Mouse (Mus musculus) forelimb bud, embryonic 11.5 days (tissue): Measurements from ENCODE around the gene Snrpa1.
A peak's percentile ranks its signal among the peaks of the same experiment; 100 is the strongest.

Experiments used
- DNase-seq: peaks from one replicate; pipeline ENCODE4 v3.0.0-alpha.2; 2012; ENCODE audit warnings: low read depth, low spot score

Gene Snrpa1

GRCm38 (mm10) chr7:66079364-66080230, 20.8 kb downstream of the Snrpa1 start, which contains the start of gene Selenos:
Gene Selenos (plus strand): TSS chr7:66079649.
- peak; percentile 98 for DNase-seq

DNA sequence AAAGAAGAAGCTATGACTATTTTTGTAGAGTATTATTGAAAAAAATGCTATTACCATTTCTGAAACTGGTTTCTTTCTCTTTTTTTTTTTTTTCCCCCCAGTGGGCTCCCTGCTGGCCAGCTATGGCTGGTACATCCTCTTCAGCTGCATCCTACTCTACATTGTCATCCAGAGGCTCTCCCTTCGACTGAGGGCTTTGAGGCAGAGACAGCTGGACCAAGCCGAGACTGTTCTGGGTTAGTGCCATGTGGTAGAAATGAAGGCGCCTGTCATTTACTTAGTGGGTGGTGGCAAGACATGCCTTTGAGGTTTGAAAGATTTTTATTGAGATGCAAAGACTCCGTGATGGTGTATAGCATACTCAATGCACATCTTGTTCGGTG, 21.4 kb downstream of the Snrpa1 start:
- no peak for DNase-seq

- DNase-seq = no peak
Observed at GRCm38 (mm10) chr7:66083757-66084156, 25.0 kb downstream of the Snrpa1 start.

DNA sequence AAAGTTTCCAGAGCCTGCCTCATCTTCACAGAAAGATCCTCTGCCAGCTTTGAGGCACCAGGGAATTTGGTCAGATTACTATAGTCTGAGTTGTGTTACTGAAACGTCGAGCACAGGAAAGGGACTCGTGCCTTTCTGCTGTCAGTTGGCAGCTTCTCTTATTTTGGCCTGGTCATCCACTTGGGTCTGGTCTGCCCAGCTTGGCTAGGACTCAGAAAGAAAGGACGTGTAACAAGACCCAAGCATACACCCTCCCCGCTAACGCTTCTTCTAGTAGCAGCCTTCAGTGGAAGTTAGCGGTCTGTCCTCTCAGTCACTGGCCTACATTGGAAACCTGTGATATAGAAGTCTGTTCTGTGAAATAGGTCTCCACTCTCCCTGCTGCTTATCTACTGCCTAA, 25.7 kb downstream of the Snrpa1 start:
- DNase-seq = no peak

DNA sequence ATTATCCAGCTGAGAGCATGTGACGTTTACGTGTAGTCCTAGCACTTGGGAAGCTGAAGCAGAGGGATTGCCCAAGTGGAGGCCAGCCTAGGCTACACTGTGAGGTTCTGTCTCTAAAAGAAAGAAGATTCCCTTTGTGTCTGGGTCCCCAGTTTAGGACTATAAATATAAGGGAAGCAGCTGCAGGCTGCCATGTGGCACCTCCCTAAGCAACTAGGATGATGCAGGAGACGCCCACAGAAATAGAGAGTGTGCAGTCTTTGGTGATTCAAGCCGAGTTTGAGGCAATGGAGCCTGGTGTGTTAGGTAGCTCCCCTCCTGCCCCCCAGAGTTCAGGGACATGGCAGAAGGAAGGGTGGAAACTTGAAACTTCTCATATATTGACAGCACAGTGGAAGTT, 28.8 kb downstream of the Snrpa1 start:
- no peak for DNase-seq

DNA sequence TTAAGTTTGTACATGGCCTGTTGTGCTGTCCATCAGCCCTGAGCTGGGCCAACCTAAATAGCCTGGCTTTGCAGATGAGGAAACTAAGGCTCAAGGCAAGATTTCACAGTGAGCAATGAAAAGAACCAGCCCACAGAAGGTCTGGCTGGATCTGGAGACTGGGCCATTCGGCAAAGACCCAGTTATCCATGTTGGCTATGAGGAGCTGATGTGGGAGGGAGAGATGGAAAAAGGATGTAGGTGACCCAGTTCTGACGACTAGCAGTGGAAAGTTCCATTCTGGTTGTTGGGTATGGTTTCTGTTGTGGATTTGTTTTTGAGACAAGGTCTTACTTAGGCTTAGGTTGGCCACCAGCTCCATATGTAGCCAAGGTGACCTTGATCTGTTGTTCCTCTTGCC, 29.3 kb downstream of the Snrpa1 start:
- DNase-seq = no peak

GRCm38 (mm10) chr7:66090676-66091190, 31.9 kb downstream of the Snrpa1 start:
- no peak for DNase-seq

DNA sequence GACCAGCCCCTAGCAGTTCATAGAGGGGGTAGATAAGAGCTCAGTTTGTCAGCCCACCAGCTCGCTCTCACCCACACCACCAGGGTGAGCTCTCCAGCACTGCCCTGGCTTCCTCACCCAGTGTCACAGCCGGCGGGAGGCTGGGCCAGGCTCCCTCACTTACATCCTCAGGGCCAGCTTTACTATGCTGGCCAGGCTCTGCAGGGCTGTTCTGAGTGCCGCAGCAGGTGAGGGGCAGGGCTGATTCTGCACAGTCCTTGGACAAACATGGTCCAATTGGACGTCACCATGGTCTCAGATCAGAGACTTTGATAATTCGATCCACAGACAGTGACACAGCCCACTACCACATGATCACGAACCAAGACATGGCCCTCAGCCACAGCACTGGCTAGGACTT, 32.8 kb downstream of the Snrpa1 start:
- no peak for DNase-seq

DNA sequence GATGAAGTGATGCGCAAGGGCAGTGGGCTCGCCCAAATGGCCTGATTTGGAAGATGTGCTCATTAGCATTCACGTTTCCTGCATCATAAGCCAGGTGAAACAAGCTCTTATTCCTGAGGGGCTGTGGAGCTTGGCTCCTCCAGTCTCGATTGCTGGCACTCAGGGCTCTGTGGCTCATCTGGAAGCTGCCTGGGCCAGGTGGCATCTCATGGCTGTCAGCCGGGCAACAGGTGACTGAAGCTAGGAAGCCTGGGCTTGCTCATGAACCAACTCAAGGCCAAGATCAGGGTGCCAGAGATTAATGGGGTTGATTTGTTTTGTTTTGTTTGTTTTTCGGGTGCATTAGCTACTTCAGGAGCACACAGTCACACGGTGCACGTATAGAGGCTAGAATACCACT, 33.9 kb downstream of the Snrpa1 start:
- no peak for DNase-seq

DNA sequence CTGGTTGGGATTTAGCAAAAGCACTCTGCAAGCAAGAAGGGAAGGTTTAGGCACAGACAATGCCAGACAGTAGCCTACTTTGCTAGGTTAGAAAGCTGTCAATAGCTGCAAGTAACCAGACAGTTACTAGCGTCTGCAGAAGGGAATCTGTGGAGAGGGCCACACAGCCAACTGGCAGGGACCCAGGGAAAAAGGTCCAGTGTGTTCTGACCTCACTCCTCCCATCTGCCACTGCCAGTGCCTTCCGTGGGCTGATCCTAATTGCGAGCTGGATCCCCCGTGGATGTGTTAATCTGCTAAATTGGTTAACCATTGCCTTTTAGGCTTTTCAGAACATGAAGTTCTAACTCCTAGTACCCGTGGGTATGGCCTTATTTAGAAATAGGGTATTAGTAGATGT, 35.3 kb downstream of the Snrpa1 start:
- DNase-seq = no peak

GRCm38 (mm10) chr7:66098803-66099202, 40.0 kb downstream of the Snrpa1 start:
- DNase-seq = no peak

- peak; percentile 59 for DNase-seq
Observed at GRCm38 (mm10) chr7:66101866-66102265, 43.1 kb downstream of the Snrpa1 start.

DNA sequence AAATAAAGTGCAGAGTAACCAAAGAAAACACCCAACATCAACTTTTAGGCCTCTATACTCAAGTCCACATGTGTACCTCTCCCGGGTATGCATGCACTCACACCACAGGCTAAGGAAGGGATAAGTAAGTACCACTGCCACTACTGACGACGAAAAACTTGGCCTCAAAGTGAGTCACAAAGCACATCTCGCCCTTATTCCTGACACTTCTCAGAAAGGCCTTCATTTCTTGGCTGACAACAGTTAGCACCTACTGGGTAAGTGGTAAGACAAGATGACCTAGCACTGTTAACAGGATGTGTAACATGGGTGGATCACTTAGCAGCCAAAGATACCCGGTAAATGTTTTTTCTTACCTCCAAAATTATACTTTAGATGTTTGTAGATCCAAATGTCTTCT, 45.7 kb downstream of the Snrpa1 start:
- no peak for DNase-seq

- DNase-seq = no peak
Observed at GRCm38 (mm10) chr7:66105771-66106170, 47.0 kb downstream of the Snrpa1 start.

- no peak for DNase-seq
Observed at GRCm38 (mm10) chr7:66106581-66107056, 47.8 kb downstream of the Snrpa1 start.

DNA sequence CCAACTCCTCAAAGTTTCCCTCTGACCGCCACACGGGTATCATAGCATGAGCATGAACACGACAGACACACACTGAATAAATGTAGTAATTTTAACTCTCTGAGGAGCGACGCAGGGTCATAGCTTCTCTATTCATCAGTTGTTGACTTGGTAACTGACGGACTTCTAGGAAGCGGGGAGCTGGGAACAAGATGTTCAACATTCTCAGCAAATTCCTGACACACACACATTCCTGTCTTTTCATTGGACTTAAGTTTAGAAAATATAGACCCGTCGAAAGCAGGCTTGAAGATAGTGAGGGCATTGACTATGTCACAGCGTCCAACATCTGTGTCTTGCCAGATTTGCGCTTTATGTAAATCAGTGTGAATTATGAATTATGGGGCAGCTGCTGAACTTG, 48.4 kb downstream of the Snrpa1 start:
- no peak for DNase-seq

- DNase-seq = no peak
Observed at GRCm38 (mm10) chr7:66107930-66108329, 49.1 kb downstream of the Snrpa1 start.

DNA sequence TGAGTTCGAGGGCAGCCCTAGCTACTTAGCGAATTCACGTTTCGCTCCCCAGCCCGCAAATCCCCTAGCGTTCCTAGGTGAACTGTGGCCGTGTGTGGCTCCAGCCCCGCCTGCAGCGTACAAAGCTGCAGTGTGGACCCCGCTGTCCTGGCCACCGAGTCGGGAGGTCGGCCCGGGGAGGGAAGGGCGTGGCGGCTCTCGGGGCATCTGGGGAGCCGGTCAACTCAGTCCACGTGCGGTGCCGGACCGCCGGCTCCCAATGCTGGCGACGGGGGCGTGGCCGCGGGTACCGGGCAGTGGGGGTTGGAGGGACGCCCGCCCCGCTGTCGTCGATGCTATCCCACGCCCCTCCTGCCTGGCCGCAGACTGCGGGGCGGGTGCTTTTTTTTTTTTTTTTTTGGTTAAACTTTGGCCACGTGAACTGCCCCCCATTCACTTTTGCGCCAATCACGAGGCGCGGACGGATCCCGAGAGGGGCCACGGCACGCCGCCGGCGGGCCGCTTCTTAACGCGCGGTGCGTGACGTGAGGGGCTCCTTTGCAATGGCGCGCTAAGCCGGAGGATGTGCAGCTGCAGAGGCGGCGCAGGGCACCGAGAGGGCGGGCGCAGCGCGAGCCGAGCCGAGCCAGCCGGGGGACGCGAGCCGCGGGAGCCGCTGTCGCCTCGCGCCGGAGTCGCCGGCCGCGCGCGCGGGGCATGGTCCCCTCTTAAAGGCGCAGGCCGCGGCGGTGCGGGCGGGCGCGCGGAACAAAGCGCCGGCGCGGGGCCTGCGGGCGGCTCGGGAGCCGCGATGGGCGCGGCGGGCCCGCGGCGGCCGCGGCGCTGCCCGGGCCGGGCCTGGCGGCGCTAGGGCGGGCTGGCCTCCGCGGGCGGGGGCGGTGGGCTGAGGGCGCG, 50.4 kb downstream of the Snrpa1 start, which contains the start of gene Chsy1:
Chsy1 (plus strand) TSS at position 555 of the 894 bp plus-strand sequence.
- DNase-seq = peak; percentile 94

DNA sequence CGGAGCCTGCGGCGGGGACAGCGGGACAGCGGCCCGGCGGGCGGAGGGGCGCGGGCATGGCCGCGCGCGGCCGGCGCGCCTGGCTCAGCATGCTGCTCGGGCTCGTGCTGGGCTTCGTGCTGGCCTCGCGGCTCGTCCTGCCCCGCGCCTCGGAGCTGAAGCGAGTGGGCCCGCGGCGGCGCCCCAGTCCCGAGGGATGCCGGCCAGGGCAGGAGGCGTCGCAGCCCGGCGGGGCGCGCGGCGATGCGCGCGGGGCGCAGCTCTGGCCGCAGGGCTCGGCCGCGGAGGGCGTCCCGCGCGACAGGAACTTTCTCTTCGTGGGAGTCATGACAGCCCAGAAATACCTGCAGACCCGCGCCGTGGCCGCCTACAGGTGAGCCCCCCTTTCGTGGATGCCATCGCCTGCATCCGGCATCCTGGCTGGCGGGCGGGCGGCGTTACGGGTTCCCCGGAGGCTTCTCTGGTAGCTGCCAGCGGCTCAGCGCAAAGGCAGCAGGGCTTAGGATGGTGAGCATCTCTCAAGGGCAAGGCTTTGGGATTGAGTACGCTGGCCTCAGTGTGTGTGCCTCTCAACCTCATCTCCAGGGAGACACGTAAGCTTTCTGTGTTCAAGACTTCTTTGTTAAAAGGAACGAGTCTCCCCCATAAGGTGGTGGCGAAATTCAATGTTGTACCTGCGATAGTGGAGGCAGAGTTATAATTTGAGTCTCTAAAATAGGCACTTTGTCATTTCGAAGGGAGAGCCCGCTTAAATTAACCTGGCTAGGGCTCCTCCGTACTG, 51.2 kb downstream of the Snrpa1 start:
- peak; percentile 33 for DNase-seq

DNA sequence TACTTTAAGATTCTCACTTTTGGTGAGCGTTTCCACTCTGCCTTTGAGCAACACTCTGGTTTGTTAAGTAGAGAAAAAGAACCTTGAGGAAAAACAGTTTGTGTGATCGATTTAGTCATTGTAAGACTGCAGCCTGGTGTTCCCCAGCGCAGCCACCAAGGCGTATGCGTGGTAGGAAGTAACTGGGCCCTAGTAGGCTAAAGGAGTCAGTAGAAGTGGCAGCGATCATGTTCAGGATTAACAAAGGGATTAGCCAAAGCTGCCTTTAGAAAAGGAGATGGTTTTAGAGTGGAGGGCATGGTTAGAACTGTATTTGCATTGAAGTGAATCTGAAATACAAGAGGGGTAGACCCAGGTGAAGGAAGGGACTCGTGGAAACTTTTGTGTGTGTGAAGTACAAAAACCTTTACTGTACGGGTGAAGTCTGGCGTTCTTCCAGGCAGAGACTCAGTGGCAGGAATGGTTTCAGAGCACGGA, 51.9 kb downstream of the Snrpa1 start:
- DNase-seq = peak; percentile 34

DNA sequence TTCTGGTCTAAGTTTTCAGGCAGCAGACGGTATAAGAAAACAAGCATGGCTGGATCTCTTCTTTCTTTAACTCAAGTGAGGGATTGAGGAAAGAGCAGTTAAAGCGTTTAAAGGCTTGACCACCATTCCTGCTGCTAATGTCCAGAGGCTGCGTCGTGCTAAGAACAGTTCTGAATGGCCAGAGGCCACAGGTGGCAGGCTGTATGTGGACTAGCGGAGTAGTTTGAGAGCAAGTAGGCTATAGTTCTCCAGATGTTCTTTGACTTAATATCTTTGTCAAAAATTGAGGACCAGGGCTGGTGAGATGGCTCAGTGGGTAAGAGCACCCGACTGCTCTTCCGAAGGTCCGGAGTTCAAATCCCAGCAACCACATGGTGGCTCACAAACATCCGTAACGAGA, 52.4 kb downstream of the Snrpa1 start:
- no peak for DNase-seq
